Mouse (Mus musculus): ENCODE results near the gene Max.

Gene Max

DNA sequence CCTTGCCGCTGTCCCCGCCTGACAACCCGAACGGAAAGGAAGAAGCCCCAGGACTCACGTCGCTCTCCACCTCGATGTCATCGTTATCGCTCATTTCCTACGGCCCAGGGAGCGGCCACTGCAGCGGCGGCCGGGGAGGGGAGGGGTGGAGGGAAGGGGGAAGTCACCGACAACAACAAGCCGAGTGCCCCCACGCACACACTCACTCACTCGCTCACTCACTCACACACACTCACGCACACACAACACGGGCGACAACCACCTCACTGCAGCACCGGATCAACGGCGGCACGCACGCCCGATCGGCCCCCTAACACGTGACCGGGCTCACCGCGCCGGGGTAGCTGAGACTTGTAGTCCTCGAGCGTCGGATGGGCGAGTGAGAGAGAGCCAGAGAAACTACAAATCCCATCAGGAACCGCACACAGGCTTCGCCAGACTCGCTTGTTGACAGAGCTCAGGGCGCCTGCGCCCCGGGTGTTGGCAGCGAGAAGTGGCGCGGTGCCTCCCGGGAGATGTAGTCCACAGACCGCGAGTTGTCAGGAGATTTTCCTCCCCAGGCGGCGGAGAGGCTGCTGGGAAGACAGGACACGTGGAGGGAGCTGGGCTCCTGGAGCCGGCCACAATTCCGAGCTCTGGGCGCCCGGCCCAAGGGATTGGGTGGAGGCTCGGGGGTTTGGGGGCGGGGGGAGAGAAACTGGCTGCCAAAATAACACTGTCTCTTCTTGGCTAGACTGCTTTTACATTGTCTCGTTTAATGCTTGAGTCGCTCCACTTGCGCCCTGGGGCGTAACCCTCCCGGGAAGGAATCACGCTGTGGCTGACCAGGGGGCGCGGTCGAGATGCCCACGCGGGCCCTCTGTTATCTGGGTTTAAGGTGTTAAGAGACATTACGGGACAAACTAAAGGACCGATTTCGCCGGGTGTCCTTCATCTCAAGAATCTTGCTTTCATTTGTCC, at the start of gene Max:
Max (minus strand) TSS at position 270 of the 960 bp plus-strand sequence.
- DNase-seq (ENCODE audit: low read depth, low spot score): peak; percentile 99

DNA sequence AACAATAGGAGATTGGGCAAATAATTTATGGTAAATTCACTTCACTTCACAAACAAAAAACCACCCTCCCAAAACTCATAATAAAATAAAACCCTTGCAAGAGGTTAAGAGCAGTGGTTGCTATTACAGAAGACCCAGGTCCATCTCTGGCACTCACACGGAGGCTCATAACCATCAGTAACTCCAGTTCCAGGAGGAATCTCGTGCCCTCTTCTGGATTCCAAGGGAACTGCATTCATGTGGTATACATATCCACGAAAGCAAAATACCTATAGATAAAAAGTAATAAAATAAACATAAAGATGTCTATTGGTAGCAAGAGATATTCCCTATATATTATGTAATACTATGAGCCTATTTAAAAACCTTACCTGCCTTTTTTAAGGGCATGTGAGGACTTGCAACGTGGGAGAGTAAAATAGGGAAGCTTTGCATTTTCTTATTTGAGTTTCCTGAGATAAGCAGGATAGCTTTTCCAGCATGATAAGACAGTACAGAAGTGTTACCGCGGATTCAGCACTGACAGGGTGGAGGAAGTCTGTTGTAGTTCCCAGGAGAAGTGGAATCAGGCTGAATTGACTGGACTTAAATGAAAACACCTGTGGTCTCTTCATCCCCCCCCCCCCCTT, 49.2 kb upstream of the Max start:
- no peak for DNase-seq (ENCODE audit: low read depth, low spot score)

DNA sequence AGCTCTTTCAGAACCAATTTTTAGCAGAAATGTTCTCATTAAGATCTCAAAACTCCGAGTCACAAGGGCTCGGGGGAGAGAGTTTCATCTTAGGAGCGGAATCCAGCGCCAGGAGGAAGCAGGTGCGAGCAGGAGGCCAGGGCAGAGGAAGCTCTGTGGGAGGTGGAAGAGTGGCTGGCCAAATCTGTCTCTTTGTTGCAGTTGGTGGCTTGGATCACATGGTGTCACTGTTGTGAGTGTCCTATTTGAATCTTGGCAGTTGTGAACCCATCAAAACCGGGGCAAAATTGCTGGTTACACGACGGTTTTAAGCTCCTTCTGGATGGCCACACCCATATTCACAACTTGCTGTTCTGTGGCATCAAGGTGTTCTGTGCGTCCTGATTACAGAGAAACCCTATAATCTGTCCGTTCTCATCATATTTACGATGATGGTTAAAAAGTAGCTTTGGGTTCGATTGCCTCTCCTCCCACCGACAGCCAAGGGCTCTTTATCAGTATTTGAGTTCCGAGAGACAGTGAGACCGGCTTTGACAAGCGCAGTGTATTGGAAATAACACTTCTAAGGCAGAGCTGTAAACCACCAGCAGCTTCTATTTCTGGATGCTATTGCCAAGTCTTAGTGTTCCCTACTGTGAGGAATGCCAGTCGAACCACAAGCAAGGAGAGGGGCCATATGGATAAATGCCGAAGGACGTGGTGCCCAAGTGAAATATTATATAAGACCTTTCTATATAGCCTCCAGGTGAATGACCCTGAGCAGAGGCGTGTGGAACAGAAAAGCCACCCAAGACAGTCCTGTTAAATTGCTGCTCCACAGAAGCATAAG, 47.4 kb upstream of the Max start:
- no peak for DNase-seq (ENCODE audit: low read depth, low spot score)

DNA sequence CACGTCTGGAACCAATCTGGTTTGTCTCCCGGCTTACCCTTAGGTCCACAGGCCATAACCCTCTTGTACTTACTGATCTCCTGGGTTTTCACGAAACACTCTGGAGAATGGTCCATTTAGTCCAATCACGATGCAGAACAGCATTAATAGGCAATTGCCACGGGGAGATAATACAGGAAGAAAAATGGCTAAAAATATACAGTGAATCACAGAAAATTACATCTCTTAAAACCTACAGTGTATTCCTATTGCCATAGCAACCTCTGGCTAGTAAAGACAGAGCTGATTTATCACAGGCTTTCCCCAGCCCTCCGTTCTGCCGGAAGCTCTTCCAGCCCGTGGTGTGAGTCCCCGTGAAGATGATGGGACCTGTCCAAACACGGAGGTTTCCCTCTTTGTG, 42.9 kb upstream of the Max start:
- DNase-seq (ENCODE audit: low read depth, low spot score): no peak

DNA sequence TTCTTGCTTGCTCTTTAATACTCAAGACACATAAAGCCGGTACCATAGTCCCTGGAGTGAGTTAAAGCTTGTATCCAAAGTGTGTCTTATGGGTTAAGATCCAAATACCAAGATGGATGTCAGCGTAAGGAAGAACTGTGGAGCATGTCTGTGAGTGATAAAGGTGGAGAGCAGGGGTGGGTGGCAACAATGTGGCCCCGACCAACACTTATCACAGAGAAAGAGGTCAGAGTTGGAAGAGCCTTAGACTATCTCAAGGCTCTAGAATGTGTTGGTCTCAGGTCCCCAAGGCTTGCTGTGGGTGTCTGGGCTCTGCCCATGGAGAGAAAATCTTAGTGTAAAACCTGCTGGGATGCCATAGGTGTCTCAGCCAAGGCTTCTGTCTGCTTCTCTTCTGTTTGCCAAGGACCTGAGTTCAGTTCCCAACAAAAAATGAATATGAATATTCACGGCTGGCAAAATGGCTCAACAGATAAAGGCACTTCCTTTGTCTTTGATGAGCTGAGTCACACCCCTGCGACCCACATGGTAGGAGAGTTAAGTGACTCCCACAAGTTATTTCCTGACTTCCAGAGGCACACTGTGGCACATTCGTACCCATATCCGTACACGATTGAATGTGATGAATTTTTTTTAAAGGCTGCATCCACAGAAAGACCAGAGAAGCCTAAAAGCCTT, 40.7 kb upstream of the Max start:
- DNase-seq (ENCODE audit: low read depth, low spot score): no peak

DNA sequence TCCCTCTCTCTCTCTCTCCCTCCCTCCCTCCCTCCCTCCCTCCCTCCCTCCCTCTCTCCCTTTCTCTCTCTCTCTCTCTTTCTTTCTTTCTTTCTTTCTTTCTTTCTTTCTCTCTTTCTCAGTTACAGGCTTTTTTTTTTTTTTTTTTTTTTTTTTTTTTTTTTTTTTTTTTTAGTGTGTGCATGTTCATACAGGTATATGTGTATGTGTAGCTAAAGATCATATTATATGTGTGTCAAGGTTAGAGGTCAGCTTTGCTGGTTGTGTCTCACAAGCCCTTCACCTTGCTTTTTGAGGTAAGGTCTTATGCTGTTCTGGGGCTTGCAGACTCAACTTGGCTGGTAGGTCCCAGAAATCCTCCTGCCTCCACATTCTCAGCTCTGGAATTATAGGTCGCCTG, 39.3 kb upstream of the Max start:
- no peak for DNase-seq (ENCODE audit: low read depth, low spot score)

DNA sequence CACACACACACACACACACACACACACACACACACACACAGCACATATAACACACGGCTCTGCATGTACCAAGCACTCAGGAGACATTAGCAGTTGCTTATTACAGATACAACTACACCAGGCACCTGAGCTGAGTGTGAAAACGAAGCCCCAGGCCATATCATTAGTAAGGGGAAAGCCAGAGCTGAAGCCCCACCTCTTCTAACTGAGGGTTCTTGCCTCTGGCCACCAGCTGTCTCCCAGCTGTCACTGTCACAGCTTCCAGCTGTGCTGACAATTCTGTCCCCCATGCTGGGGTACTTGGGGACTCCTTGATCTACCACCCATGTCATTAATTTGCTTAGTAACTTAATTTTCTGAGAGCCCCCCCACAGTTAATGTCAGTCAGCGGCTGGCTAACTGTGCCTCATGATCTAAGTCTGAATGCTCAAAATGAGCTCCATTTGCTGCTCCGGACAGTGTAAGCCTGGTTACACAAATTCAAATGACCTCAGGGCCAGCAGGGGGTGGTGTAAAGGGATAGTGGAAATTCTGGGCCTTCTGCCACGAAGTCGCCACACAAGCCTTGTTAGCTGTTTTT, 38.8 kb upstream of the Max start:
- peak; percentile 53 for DNase-seq (ENCODE audit: low read depth, low spot score)

DNA sequence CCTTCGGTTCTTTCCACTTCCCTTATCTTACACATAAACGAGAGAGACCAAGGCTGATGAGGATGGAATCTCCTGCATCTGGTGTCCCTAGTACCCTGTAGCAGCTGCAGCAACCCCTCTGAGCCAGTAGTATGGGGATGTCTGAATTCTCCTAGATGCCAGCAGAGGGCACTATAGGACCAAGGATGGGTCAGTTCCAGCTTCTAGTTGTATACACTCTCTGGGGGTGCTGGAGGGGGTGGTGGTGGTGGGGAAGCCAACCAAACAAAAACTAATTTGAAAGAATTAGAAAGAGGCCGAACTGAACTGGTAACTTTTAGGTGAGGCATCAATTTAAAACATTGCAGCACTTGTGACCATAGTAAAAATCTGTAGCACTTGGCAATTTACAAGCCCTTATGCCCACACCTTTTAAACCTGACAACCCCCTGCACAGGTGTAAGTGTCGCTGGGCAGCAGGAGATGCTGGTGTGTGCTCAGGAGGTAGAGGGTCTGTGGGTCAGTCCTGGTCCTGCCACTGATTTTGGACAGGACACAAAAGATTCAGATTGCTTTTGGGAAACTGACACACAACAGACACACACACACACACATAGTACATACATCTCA, 38.2 kb upstream of the Max start:
- DNase-seq (ENCODE audit: low read depth, low spot score): peak; percentile 86

DNA sequence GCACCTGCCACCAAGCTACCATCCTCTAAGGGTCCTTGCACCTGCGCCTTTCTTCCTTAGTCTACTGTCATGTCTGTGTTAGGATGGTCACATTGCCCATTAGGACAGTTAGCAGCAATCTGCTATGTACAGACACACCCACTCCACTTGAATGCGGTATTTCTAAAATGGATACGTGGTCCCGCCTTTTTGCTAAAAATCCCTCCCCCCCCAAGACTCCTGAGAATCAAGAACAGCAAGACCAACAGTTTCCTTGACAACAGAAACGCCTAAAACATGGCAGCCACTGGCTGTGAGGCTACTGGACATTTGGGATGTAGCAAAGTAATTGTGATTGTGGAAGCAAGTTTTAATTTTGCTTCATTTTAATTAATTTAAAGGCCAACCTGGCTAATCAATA, 32.8 kb upstream of the Max start:
- no peak for DNase-seq (ENCODE audit: low read depth, low spot score)

DNA sequence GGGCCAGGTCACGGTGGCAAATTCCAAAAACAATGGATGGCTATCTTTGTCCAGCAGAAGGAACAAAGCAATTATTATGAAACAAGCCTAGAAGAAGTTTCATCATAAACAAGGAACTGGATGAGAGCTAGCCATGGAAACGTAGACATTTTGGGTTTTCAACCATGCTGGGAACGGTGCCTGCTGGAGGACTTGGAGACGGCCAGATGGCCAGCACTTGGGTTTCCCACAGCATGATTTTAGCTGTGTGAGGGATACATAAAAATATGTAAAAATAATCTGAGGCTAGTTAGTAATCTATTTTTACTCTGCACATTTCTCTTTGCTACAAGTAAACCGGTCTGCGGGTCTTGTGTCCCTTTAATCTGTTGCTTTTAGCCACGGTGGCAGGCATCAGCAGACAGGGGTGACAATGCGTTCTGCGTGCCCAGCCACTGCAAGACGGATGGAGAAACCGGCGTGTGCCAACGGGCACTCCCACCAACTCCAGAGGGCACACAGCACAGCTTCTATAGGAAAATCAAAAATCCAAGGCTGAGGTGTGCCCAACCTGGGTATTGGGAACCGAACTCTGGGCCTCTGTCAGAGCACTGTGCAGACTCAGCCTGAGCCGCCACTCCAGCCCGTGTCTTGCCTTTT, 31.0 kb upstream of the Max start:
- no peak for DNase-seq (ENCODE audit: low read depth, low spot score)

DNA sequence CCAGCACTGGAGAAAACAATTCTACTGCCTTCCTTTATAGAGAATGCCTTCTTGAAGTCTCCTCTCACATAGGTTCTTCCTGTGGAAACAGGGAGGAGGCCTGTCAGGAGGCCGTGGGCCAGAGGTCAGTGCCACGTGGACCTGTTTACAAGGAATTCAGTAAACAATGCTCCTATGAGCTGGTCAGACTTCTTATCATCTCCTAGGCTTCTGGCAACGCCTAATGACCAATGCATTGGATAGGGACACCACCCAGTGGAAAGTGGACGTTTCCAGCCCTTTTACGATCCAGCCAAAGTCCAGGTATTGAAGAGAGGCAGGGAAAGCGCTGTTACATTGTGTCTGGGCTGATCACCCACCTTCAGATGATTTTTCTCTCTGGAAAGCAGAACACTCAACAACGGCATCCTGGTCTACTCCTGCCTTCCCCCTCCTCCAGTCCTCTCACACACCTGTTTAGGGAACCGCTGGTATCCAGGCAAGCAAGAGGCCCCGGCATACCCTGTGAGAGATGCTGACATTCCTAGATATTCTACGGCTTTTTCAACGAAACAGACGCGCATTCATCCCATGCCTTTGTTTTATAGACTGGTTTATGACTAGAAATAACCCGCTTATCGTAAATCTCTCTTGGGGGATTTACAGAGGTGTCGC, 20.9 kb upstream of the Max start:
- DNase-seq (ENCODE audit: low read depth, low spot score): no peak

DNA sequence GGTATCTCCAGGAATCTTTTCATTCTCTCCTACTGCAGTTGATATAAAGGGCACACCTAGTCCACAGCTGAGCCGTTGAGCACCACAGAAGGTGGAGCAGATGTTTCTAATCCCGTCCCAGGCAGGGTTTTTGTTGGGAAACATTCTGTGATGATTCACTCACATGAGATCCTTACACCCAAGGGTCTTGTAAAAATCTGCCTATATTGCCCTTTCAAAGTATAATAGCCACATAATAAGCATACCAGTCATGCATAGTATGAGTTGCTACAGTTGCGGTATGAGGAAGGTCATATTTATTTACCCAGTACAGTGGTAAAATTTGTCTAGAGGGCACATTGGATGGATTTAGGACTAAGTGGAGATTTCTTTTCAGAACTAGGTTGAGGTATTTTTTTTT, 17.5 kb upstream of the Max start:
- DNase-seq (ENCODE audit: low read depth, low spot score): no peak

DNA sequence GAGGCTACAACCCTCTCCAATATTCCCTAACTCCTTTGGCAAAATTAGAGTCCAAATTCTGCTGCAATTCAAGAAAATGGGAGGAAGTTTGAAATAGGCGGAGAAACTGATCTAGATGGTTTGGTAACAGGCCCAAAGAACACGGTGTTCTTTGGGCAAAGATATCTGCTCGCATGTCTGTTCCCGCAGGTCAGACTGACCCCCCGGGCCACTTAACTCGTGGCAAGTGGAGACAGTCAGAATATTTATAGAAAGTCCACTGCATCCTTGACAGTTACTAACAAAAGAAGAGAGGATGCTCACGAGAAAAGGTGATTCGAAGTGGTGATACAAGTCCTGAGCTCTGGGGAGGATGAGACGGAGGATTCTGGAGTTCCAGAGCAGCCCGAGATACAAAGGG, 10.7 kb upstream of the Max start:
- no peak for DNase-seq (ENCODE audit: low read depth, low spot score)

DNA sequence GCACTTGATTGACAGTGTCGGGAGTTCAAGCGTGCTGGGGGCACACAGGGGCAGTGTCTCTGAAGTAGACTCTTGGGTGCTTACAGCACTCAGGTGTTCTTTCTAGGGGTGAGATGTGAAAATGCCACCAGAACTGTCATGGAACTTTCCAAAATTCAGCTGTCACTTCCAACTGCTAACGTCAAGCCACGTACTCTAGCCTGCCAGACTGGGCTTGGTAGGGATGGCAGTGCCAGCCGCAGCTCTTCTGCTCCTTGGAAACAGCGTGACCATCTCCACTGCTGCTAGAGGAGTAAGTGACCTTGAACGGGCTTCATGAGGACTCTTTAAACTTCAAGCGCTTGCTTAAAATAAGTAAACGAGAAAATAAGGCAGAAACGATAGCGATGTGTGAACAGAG, 10.2 kb upstream of the Max start:
- DNase-seq (ENCODE audit: low read depth, low spot score): no peak

DNA sequence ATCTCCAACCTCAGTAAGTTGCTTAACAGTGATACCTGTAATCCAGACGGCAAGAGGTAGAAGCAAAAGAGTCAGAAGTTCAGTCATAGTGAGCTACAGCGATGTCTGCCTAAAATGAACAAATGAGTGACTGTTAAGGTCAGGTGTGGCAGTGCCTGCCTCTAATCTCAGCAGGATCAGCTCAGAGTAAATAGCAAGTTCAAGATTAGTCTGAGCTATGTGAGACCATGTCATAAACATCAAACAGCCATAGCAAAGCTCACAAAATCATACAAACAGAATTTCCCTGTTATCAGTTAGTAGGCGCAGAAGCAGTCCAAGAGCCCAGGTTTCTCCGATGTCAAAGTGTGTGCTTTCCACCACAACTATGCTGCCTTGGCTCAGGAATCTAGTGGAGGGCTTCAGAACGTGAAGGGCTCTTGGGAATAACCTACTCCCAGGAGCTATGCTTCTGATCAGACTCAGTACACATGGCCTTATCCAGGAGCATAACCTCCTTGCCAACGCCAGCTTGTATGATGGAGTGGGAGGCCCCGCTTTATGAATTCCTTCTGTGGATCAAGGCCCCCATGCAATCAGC, 9.7 kb upstream of the Max start:
- DNase-seq (ENCODE audit: low read depth, low spot score): no peak

DNA sequence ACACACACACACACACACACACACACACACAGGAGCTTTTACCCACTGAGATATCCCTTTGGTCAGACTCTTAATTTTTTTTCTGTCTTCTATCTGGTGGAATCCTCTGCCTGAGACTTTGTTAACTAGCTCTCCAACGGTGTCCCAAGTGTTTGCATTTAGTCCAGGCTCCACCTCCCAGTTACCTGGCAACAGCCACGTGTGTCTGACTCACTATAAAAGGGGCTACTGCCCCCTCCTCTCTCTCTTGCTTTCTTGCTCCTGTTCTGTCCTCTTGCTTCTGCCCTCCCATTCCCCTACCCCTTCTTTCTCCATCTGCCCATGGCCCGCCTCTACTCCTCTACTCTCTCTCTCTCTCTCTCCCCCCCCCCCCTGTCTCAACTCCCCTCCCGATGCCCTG, 3.9 kb upstream of the Max start:
- peak; percentile 42 for DNase-seq (ENCODE audit: low read depth, low spot score)

DNA sequence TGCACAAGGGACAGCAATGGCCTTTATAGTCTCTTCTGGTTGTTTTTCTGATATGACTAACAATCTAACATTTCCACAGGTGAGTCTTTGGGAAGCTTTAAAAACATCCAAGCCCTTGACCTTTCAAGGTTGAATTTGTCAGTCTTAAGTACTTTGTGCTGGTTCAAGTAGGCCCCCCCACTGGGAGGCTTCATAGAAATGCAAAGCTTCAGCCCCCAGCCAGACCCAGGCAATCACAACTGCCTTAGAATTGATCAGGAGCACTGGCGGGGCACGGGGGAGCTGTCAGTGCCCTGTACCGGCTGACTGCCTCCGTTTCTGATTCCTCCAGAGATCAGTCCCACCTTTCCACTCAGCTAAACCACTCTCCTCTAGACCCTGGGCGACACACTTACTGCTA, 3.1 kb upstream of the Max start:
- DNase-seq (ENCODE audit: low read depth, low spot score): no peak

DNA sequence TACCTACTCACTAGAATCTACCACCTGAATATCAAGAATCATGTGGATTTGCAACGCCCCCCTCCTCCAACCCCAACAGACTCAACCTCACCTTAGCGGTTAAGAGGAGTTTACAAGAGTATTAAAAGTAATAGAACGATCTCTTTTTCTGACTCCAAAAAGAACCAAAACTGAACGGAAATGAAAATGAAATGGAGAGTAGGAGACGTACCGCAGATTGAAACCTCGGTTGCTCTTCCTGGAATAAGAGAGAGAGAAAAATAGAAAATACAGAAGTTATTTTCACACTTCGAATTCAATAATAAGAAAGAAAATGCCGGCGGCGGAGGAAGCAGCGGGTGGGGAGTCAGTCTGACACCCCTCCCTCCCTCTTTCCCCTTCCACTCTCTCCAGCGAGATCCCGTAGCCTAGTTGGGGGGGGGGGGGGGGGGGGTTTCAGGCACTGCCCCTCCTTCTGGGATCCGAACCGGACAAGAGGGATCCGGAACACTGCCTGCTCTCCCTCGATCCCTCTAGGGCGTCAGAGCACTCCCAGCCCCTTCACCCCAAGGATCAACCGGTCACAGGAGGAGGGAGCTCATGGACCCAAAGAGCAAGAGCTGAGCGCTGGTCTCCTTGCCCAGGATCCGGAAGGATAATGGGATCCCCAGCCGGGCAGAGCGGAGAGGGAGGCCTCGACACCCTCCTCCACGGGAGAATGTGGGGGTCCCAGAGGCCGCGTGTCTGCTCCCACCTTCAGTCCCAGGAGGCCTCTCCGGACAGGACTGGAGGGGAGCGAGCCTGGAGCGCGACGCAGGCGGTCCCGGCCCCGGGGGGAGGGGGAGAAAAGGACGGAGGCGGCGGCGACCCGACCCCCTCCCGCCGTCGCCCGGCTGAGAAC, 709 bp downstream of the Max start:
- no peak for DNase-seq (ENCODE audit: low read depth, low spot score)

DNA sequence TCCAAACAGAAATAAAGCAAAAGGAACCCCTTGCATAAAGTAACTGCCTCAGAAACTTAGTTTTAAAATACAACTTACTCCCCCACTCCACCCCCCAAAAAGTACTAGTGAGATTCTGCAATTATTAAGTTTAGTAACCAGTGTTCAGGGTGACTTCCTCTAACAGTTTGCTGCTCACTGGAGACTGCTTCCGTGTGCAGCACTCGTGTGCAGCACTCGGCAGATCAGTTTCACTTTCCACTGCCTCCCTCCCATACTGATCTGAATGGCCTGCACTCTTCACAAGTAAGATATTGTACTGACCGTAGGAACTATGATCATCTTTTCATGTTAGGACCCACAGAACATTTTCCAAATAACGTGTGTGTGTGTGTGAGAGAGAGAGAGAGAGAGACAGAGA, 4.3 kb downstream of the Max start:
- no peak for DNase-seq (ENCODE audit: low read depth, low spot score)

Measured in forelimb bud, embryonic 11.5 days (tissue).